Mouse (Mus musculus): ENCODE results near the gene Cpne1. TPM values are rescaled to one million over a fixed set of nuclear protein-coding genes. Genes with fewer than 3 reads are reported as not detected.

The Cpne1 gene
- polyA plus RNA-seq, 1 experiment, result 42.7 TPM

DNA sequence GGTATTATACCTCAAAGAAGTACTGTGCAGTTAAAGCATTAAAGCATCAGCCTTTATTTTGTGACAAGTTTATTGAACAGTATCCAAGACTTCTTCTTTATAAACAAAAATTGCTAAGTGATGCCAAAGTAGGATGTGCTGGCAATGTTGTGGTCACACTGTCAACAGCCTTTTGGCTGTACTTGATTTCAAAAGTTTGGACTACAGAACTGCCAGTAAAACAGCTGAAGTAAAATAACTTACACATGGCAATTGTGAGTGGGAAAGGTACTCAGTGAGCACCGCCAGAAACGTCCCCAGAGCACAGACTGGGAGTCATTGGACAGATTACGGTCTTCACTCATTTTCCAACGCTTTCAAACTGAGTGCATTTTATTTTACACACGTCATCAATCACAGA lies 19.8 kb downstream of the Cpne1 start:
- TF ChIP-seq GATA1 (IDR thresholded peaks at IDR 0.05; ENCODE audit: low read length), result no peak

DNA sequence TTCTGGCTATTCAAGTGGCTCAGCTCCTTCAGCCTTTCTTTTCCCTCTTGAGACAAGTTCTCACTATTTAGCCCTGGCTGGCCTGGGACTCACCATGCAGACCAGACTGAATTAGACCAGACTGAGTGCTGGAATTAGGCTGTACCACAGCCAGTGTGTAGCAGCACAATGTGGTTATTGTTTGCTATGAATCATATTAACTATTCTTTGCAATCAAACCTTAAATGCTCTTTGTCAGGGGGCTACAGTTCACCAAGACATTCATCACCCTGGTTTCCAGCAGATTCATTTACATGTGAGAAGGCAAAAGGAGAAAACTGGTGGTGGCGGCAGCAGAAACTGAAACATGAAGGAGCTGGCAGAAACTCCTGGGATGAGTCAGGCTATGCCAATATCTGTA lies 22.0 kb downstream of the Cpne1 start:
- no peak for TF ChIP-seq GATA1 (IDR thresholded peaks at IDR 0.05; ENCODE audit: low read length)

DNA sequence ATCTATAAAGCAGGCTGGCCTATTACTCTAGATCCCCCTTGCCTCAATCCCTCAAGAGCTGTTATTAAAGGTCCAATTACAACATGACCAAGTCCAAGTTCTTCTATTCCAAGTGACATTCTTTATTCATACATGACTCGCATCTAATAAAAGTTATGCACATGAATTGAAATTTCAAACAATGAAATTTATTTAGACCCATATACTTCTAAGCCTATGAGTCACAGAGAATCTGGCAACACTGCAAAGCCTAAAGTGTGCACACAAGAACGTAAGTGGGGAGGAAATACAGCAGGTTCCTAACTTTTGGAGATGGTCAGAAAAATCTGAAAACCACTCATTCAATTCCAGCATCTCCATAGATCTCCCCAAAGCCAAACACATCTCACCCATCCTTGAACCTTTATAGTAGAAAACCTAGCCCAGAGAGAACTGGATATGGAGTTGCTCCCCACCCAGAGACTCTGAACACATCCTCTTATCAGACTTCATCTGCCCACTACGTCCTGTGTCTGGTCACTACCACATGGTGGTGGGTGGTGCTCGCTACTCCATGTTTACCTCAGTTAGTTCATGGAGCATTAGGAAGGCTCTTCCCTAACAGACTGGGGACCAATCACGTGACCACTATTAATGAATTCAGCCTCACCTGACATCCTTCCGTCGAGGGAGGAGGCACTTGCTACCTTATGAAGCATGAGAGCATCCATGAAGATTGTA lies 24.2 kb downstream of the Cpne1 start:
- no peak for TF ChIP-seq GATA1 (IDR thresholded peaks at IDR 0.05; ENCODE audit: low read length)

DNA sequence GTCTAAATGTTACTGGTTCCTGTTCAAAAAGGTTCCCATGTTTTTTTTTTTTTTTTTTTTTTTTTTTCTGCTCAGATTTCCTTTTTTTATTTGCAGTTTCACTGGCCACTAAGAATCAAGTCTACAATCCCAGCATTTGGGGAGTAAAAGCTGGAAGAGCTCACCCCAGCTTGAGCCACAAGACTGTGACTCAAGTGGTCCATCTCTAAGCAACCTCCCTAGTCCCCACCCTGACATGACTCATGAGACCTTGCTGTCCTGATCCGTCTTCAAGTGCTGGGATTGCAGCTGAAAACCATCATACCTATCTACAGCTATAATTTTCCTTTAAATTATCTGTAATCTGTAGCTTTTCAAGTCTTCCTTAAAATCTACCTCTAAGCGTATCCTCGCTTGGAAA lies 27.2 kb downstream of the Cpne1 start:
- no peak for TF ChIP-seq GATA1 (IDR thresholded peaks at IDR 0.05; ENCODE audit: low read length)

DNA sequence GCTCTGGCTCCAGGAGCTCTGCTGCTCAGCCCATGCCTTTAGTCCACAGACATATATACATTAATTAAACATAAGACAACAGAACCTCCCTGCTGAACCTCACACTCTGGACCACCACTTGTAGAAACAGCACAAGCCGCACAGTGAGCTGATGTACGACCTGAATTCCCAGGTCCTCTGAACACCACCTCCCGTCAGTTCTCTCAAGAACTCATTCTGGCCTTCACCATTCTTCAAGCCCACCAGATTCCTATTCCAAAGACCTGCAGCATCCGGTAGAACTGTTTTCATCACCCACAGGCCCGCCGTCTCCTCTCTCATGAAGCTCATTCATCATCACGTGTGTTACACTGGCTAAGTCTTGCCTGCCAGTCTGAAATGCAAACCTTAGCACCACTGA lies 31.4 kb downstream of the Cpne1 start:
- TF ChIP-seq GATA1 (IDR thresholded peaks at IDR 0.05; ENCODE audit: low read length), result no peak

DNA sequence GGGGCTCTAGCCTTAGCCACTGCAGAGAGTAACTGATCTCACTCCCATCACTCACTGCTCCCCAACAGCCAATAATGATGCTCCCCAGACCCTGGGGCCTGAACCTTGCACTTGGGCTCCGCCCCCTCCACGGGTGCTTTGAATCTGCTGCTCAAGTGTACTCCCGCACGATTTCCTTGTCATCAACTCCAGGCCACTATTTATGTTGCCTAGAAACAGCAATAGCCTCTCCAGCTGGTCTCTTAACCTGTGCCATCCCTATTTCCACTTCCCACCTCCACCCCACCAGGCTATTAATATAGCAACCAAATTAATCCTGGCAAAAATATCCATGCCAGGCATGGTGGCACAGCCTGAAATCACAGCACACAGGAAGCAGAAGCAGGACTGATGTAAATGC lies 32.1 kb downstream of the Cpne1 start:
- no peak for TF ChIP-seq GATA1 (IDR thresholded peaks at IDR 0.05; ENCODE audit: low read length)

DNA sequence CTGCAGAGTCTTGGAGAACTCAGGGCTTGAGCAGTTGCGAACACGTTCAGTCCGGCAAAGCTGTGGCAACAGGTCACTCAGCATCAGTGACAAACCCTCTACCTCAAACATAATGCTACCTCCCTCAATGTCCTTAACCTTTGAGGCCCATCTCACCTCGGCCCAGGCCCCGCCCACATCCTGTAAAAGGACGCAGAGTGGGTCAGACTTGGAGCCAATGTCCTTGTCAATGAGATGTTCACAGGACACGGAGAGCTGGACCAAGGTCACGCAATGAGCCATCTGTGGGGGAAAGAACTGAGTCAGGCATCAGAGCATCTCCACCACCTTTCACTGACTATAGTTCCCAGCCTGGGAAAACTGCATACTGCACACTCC lies 32.6 kb downstream of the Cpne1 start:
- TF ChIP-seq GATA1 (IDR thresholded peaks at IDR 0.05; ENCODE audit: low read length), result no peak

DNA sequence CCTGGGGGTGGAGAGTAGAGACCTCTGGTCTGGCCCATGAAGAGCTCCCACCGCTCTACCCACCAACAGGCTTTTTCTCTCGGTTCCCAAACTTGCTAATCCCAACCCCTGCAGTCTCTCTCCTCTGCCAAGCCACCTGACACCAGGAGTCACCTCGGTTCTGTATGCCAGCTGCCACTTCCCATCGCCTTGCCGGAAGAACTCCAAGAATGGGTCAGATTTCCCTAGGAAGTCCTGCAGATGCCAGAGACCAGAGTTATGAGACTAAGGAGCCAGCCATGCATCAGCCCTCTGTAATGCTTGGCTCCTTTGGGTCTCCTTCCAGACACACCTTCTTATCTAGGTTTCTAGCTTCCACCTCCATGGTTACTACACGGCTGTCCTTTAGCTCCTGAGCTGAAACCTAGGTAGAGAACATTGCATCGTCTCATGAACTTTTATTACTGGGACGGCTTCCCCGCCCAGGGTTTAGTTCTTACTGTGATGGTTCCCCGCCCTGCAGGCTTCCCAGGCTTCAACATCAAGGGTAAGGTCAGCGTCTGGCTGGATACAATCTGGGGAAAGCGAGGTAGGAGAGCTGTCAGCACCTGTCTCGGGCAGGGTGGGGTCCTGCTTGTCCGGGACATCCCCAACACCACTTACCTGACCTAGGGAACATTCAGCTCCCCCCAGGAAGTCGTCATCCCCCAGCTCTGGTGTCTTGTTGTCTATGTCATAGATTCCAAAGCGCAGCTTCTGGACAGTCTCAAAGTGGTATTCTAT lies 33.2 kb downstream of the Cpne1 start:
- no peak for TF ChIP-seq GATA1 (IDR thresholded peaks at IDR 0.05; ENCODE audit: low read length)

DNA sequence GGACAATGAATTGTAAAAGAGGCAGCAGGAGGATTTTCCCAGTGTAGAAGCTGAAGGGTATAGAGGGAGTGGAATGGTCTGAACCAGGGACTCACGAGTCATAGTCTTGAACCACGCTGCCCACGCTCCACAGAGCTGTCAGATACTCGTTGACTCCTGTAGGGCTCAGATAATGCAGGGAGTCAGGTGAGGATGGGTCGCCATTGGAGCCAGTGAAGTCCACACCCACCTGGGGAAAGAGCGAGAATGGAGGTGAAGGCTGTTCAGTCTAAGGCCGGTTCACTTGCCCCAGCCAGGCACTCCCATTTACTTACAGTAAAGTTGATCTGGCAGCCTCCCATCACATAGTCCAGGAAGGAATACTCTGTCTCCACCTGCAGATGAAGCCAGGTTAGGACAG lies 34.3 kb downstream of the Cpne1 start:
- no peak for TF ChIP-seq GATA1 (IDR thresholded peaks at IDR 0.05; ENCODE audit: low read length)

DNA sequence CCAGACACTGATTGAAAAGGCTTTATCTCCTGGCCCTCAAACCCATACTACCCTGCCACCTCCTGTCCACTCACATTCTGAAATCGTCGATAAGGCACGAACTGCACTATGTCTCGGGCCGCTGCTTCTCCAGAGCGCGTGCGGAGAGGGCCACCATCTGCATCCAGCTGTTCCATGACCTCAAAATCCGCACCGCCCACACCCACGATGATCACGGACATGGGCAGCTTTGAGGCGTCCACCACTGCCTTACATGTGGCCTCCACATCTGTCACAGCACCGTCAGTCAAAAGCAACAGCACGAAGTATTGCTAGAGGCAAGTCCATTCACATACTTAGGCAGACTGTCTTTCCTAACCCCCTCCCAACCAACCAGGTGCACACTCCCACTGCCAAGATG lies 38.0 kb downstream of the Cpne1 start:
- TF ChIP-seq GATA1 (IDR thresholded peaks at IDR 0.05; ENCODE audit: low read length), result no peak

DNA sequence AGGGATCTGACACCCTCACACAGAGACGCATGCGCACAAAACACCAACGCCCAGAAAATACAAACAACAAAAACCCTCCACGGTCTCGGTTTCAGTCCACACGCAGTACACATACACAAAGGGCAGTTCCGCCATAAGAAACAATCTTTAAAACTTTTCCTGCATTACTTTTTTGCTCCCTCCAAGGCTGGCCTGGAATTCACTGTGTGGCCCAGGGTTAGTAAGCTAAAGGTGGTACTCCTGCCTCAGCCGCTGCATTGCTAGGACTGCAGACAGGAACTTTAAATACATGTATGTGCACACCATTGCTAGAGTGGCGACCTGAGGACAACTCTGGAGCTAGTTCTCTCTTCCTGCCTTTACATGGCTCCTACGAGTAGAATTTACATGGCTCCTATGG lies 40.5 kb downstream of the Cpne1 start:
- no peak for TF ChIP-seq GATA1 (IDR thresholded peaks at IDR 0.05; ENCODE audit: low read length)

DNA sequence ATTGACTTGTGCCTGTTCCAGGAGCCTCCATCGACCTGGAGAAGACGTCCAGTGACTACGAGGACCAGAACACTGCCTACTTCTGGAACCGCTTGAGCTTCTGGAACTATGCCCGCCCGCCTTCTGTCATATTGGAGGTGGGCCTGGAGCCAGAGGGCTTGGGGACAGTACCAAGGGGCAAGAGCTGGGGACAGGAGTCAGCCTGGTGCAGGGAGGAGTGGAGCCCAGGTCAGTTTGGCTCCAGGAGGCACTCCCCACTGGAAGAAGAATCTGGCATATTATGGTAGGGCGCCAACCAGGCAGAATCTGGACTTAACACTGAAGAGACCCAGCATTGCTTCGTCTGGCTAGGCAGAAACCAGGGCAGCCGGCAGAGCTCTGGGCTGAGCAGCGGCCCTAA lies 43.8 kb downstream of the Cpne1 start:
- TF ChIP-seq GATA1 (IDR thresholded peaks at IDR 0.05; ENCODE audit: low read length), result no peak

DNA sequence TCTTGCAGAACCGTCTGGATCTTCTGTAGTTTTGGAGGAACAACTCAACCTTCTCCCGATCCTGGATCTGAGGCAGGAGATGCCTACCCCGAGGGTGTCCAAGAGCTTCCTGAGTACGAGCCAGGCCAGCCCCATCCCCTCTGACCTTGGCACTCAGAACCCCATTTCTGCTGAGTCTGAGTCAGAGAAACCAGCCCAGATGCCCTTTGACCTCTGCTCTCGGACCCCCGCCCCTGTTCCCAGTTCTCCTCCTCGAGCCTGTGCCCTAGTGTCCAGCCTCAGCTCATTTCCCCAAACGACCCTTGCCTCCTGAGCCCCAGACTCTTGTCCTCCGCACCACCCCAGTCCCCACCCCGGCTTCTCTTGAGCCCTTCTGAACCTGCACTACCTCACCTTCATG lies 45.6 kb downstream of the Cpne1 start:
- TF ChIP-seq GATA1 (IDR thresholded peaks at IDR 0.05; ENCODE audit: low read length), result no peak

DNA sequence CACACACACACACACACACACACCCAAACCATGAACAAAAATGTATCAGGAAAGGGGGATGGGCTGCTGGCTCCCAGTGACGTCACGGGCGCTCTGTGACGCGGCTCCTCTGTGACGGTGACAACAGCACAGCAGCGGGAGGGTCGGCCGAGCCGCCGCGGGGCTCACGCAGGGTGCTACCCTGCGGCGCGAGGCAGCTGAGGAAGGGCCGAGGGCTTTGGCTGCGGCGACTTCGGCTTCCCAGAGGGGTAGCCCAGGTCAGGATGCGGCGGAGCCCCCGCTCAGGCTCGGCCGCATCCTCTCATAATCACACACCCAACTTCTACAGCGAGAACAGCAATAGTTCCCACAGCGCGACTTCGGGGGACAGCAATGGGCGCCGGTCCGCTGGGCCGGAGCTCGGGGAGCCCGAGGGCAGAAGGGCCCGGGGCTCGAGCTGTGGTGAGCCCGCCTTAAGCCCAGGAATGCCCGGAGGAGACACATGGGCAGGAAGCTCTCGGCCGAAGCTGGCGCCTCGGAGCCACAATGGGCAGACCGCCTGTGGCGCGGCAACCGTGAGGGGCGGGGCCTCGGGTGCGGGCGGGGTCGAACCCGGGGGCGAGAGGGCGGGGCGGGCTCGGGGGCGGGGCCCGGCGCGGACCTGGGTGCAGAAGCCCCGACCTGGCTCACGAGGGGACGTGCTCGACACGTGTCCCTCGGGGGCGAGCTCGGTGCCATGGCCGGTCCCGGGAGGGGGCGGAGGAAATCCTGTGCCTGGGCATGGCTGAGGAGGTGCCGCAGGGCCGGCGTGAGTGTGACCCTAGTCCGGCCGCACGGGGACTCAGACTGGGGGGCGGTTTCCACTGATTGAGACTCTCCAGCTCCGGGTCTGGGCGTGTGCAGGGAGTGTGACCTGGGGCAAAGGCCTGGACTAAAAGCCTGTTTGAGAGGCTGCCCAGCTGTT lies 46.4 kb downstream of the Cpne1 start, which contains the start of gene Spag4:
TSS of gene Spag4 (plus strand) at position 77 of the 943 bp plus-strand sequence.
- TF ChIP-seq GATA1 (IDR thresholded peaks at IDR 0.05; ENCODE audit: low read length), result no peak

DNA sequence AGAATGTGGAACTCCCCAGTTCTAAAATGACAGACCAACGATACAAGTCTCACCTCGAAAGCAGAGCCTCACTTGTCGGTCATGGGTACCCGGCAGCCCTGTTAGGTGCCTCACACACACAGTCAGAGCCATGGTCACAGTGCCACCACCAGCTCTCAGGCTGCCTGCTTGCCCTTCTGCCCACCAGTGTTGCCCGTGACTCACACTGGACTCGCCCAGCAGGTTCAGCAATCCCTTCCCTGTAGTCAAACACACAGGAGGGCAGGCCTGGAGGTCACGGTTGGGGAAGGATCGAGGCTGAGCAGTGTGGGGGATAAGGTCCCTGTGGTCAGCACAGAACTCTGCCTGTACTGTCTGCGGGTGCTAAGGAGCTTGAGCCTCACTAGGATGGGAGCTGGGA lies 58.9 kb downstream of the Cpne1 start, which contains the start of gene Fer1l4:
TSS of gene Fer1l4 (minus strand) at position 132 of the 400 bp plus-strand sequence.
- no peak for TF ChIP-seq GATA1 (IDR thresholded peaks at IDR 0.05; ENCODE audit: low read length)

DNA sequence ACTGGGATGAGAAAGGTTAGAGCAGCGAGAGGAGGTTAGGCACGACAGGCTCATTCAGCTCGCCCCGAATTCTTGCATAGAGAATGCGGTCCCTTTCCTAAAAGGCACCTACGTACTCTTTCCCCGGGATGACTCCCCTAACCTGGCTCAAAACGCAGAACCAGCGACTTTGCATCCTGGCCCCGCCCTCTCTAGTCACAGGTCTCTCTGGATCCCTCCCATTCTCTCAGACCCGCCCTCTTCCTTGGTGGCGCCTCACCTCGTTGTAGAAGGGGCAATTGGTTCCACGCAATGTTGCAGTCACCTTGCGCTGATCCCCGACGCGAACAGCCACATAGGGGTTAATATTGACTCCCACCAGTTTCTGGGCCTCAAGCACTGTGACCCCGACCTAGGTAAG lies 63.8 kb downstream of the Cpne1 start:
- TF ChIP-seq GATA1 (IDR thresholded peaks at IDR 0.05; ENCODE audit: low read length), result no peak

Data from G1E-ER4 (cell line).